Mouse (Mus musculus) T-helper 2 cell (primary cell): ENCODE measurements around the gene Gmnn.
"Not testable (repeated sequence)": the region's sequence is repeated elsewhere in the genome, so short reads cannot be mapped to it uniquely, and the experiment has no call there.

Experiments
- in situ Hi-C: fragments of 300-600 bp; cut with MboI, MseI; formaldehyde crosslinking; loops from one replicate; pipeline ENCODE4 v1.15.1; 2025; ENCODE audit warnings: high pct_unique_total_duplicates

Gmnn gene

GRCm38 (mm10) chr13:24761403-24762227 lies at the start of gene Gmnn:
Gmnn (minus strand) TSS chr13:24761923.
- in situ Hi-C loops = no loop called here

- in situ Hi-C loops = loop anchor here (5.0 kb wide), 1 partner anchor 49 kb away; no protein-coding TSS in a partner anchor
Observed at GRCm38 (mm10) chr13:24806079-24806478, 44.4 kb upstream of the Gmnn start.

- in situ Hi-C loops = no loop called here
Observed at GRCm38 (mm10) chr13:24803196-24803595, 41.5 kb upstream of the Gmnn start.

- in situ Hi-C loops = no loop called here
Observed at GRCm38 (mm10) chr13:24802131-24802691, 40.5 kb upstream of the Gmnn start.

- in situ Hi-C loops = no loop called here
Observed at GRCm38 (mm10) chr13:24801308-24801921, 39.7 kb upstream of the Gmnn start, which contains the start of gene BC005537. BC005537 (plus strand) TSS chr13:24801657.

GRCm38 (mm10) chr13:24800674-24801307 lies 39.1 kb upstream of the Gmnn start:
- in situ Hi-C loops = no loop called here

- in situ Hi-C loops = no loop called here
Observed at GRCm38 (mm10) chr13:24799925-24800673, 38.4 kb upstream of the Gmnn start.

- in situ Hi-C loops = no loop called here
Observed at GRCm38 (mm10) chr13:24799378-24799777, 37.7 kb upstream of the Gmnn start.

GRCm38 (mm10) chr13:24798686-24799085 lies 37.0 kb upstream of the Gmnn start:
- in situ Hi-C loops = no loop called here

- in situ Hi-C loops = no loop called here
Observed at GRCm38 (mm10) chr13:24792411-24793045, 30.8 kb upstream of the Gmnn start.

- in situ Hi-C loops = no loop called here
Observed at GRCm38 (mm10) chr13:24791349-24791748, 29.6 kb upstream of the Gmnn start.

GRCm38 (mm10) chr13:24787477-24787876 lies 25.8 kb upstream of the Gmnn start:
- in situ Hi-C loops = no loop called here

GRCm38 (mm10) chr13:24786014-24786490 lies 24.3 kb upstream of the Gmnn start:
- in situ Hi-C loops = no loop called here

- in situ Hi-C loops = no loop called here
Observed at GRCm38 (mm10) chr13:24781916-24782315, 20.2 kb upstream of the Gmnn start.

GRCm38 (mm10) chr13:24778706-24779380 lies 17.1 kb upstream of the Gmnn start:
- in situ Hi-C loops = no loop called here

- in situ Hi-C loops = no loop called here
Observed at GRCm38 (mm10) chr13:24778026-24778425, 16.3 kb upstream of the Gmnn start.

GRCm38 (mm10) chr13:24776146-24776844 lies 14.6 kb upstream of the Gmnn start:
- in situ Hi-C loops = no loop called here

GRCm38 (mm10) chr13:24771482-24771881 lies 9.8 kb upstream of the Gmnn start:
- in situ Hi-C loops = not testable (repeated sequence)

GRCm38 (mm10) chr13:24767809-24768208 lies 6.1 kb upstream of the Gmnn start:
- in situ Hi-C loops = not testable (repeated sequence)

GRCm38 (mm10) chr13:24762254-24762653 lies 531 bp upstream of the Gmnn start:
- in situ Hi-C loops = no loop called here
